Mouse (Mus musculus) intestine, embryonic 14.5 days (tissue): ENCODE data around the gene Pcdh18. TPM values are rescaled to one million over a fixed set of nuclear protein-coding genes. Genes with fewer than 3 reads are reported as not detected.

Experiments used
- ATAC-seq: fragments of 200-750 bp; cut with Nextera tagmentation; replicated peaks from 2 replicates; pipeline ENCODE4 v1.8.0; 2017; ENCODE audit warnings: low read depth, moderate number of reproducible peaks, moderate TSS enrichment, moderate library complexity; ENCODE audit not compliant: low FRiP score, low TSS enrichment
- DNase-seq: peaks from one replicate; pipeline ENCODE4 v3.0.0-alpha.2; 2018; ENCODE audit warnings: low spot score
- H3K27ac ChIP-seq: fragments of 300-500 bp; sonication (generic); 2 replicates; pipeline ENCODE4 v1.5.1; 2014; ENCODE audit warnings: low read depth, mild to moderate bottlenecking, control low read depth
- H3K27me3 ChIP-seq: fragments of 300-500 bp; sonication (generic); replicated peaks from 2 replicates; pipeline ENCODE4 v1.6.1; 2014; ENCODE audit warnings: low read length, control low read depth; ENCODE audit not compliant: control insufficient read depth, insufficient read depth
- H3K36me3 ChIP-seq: fragments of 300-500 bp; sonication (generic); 2 replicates; pipeline ENCODE4 v1.6.1; 2014; ENCODE audit warnings: low read length, control low read depth; ENCODE audit not compliant: control insufficient read depth, insufficient read depth
- H3K4me1 ChIP-seq: fragments of 300-500 bp; sonication (generic); replicated peaks from 2 replicates; pipeline ENCODE4 v1.6.1; 2014; ENCODE audit warnings: low read length, control low read depth, mixed read lengths; ENCODE audit not compliant: control insufficient read depth, insufficient read depth
- H3K4me2 ChIP-seq: fragments of 300-500 bp; sonication (generic); 2 replicates; pipeline ENCODE4 v1.6.1; 2014; ENCODE audit warnings: low read length
- H3K4me3 ChIP-seq: fragments of 300-500 bp; sonication (generic); 2 replicates; pipeline ENCODE4 v1.5.1; 2014; ENCODE audit warnings: low read depth, low read length, control low read depth, mixed read lengths
- H3K9ac ChIP-seq: fragments of 300-500 bp; sonication (generic); 2 replicates; pipeline ENCODE4 v1.6.1; 2014; ENCODE audit warnings: mild to moderate bottlenecking, low read length
- H3K9me3 ChIP-seq: fragments of 300-500 bp; sonication (generic); 2 replicates; pipeline ENCODE4 v1.6.1; 2016; ENCODE audit warnings: low read length, control low read depth; ENCODE audit not compliant: control insufficient read depth
- WGBS: fragments of 180-500 bp; shearing (Covaris S2); extraction: QIAGEN DNeasy Blood & Tissue Kit; methylation state at CpG from one replicate; pipeline ENCODE4 v1.1.7; 2014; 5-methylcytosine and 5-hydroxymethylcytosine counted together
- polyA plus RNA-seq: library from polyadenylated mRNA; unstranded; fragments of >200 nt; fragmentation: Nextera tagmentation; extraction: Ambion mirVana; gene quantifications from 2 replicates; pipeline ENCODE4 v1.2.1, GENCODE M21; 2014

Gene Pcdh18
- polyA plus RNA-seq, 1 experiment from 2014 or later: 61.4 TPM

GRCm38 (mm10) chr3:49757626-49758019 lies 498 bp upstream of the Pcdh18 start:
- H3K4me1 ChIP-seq: peaks cover 9% of the 10 kb centered on the region; the same call in 1 of the 2 replicates
- H3K9me3 ChIP-seq: no peaks in the 10 kb centered on the region
- peak overlapping the region; percentile 77; the same call in 1 of the 2 replicates for H3K9ac ChIP-seq
- DNase-seq (peak; percentile 59), ATAC-seq (no peak)
- no peaks in the 10 kb centered on the region for H3K27me3 ChIP-seq
- under 1% methylated on average over 6 of the region's 6 CpGs for WGBS
- H3K4me2 ChIP-seq: peak overlapping the region; percentile 79
- peaks cover 8% of the 10 kb centered on the region for H3K36me3 ChIP-seq
- H3K27ac ChIP-seq: peak overlapping the region; percentile 96
- peak overlapping the region; percentile 65 for H3K4me3 ChIP-seq

DNA sequence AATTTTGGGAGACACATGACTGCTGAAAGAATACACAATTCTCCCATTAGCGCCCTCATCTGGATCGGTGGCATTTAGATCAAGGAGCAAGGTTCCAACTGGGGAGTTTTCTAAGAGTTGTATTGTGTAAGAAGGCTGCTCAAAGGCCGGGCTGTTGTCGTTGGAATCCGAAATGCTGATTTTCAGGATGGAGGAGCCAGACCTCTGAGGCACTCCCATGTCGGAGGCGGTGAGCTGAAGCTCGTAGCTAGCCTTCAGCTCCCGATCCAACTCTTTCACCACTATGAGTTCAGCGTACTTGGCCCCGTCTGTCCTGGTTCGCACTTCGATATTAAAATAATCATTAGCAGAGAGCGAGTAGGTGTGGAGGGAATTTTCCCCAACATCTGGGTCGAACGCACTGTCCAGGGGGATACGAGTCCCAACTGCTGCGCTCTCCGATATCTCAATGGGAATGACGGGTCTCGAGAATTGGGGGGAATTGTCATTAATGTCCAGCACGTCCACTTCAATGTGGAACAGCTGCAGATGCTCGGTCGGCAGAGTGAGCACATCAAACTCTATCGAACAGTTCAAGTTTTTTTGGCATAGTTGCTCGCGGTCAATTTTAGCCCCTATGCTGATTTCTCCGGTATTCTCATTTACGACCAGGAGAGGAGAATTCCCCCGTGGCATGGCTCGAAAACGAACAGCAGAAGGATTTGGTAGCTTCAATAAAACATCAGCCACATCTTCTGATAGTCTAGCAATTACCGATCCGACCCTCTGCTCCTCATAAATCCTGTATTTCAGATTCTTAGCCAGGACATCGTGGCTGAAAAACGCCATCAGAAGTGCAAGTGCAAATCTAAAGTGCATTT lies 909 bp downstream of the Pcdh18 start:
- peak overlapping the region; percentile 77 for H3K9ac ChIP-seq
- WGBS: 2% methylated on average over 36 of the region's 36 CpGs
- H3K4me1 ChIP-seq: peaks cover 21% of the 10 kb centered on the region
- no peaks in the 10 kb centered on the region for H3K9me3 ChIP-seq
- H3K4me3 ChIP-seq: peak overlapping the region; percentile 65
- peak overlapping the region; percentile 96 for H3K27ac ChIP-seq
- H3K27me3 ChIP-seq: no peaks in the 10 kb centered on the region
- H3K4me2 ChIP-seq: peak overlapping the region; percentile 79
- DNase-seq: peak; percentile 65
- no peak for ATAC-seq
- H3K36me3 ChIP-seq: peaks cover 22% of the 10 kb centered on the region

DNA sequence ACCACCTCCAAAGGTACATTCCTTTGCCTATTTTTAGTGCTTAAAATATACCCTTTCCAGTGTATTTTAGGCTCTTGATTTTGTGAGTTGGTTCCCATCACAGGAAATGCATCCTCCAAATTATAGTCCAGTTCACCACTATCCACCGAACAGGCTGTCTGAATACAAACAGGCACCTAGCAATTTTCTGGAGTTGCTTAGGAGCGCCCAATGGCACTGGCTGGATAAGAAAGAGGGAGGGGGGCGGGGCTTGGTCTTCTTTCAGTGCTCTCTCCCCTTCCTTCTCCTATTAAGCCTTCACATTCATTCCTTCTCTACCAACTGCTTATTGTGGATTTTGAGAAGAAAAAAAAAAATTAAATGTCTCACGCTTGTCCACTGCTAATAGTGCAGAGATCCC lies 4.4 kb downstream of the Pcdh18 start:
- Histone ChIP-seq H3K27ac (no peak overlapping the region), H3K4me3 (peak overlapping the region; percentile 65), H3K9ac (peak overlapping the region; percentile 41), H3K27me3 (no peaks in the 10 kb centered on the region), H3K4me1 (peaks cover 31% of the 10 kb centered on the region), H3K36me3 (peaks cover 56% of the 10 kb centered on the region), H3K4me2 (peak overlapping the region; percentile 79), H3K9me3 (no peaks in the 10 kb centered on the region)
- ATAC-seq (no peak), DNase-seq (no peak)
- WGBS: 63% methylated on average over 4 of the region's 4 CpGs

- Histone ChIP-seq H3K9ac (no peak overlapping the region), H3K36me3 (peaks cover 84% of the 10 kb centered on the region), H3K4me1 (peaks cover 25% of the 10 kb centered on the region), H3K27ac (no peak overlapping the region), H3K4me2 (no peak overlapping the region), H3K9me3 (no peaks in the 10 kb centered on the region), H3K27me3 (no peaks in the 10 kb centered on the region), H3K4me3 (no peak overlapping the region)
- 70% methylated on average over 8 of the region's 8 CpGs for WGBS
- ATAC-seq (no peak), DNase-seq (no peak)
These were observed 7.4 kb downstream of the Pcdh18 start for GRCm38 (mm10) chr3:49749491-49750284.

- Histone ChIP-seq H3K36me3 (peaks cover 96% of the 10 kb centered on the region), H3K27me3 (no peaks in the 10 kb centered on the region), H3K4me3 (no peak overlapping the region), H3K4me2 (no peak overlapping the region), H3K9me3 (no peaks in the 10 kb centered on the region), H3K4me1 (peaks cover 23% of the 10 kb centered on the region), H3K27ac (no peak overlapping the region), H3K9ac (no peak overlapping the region)
- ATAC-seq: no peak
- 77% methylated on average over 1 of the region's 1 CpGs for whole genome bisulfite sequencing
- no peak for DNase-seq
These were observed 9.1 kb downstream of the Pcdh18 start for GRCm38 (mm10) chr3:49748054-49748453.

GRCm38 (mm10) chr3:49739061-49739460 lies 18.1 kb downstream of the Pcdh18 start:
- H3K4me2 ChIP-seq: no peak overlapping the region
- H3K36me3 ChIP-seq: peaks cover 15% of the 10 kb centered on the region
- H3K4me3 ChIP-seq: no peak overlapping the region
- ATAC-seq (no peak), DNase-seq (no peak)
- H3K27me3 ChIP-seq: no peaks in the 10 kb centered on the region
- 59% methylated on average over 2 of the region's 2 CpGs for WGBS
- H3K9ac ChIP-seq: no peak overlapping the region
- H3K4me1 ChIP-seq: no peaks in the 10 kb centered on the region
- no peaks in the 10 kb centered on the region for H3K9me3 ChIP-seq
- no peak overlapping the region for H3K27ac ChIP-seq

DNA sequence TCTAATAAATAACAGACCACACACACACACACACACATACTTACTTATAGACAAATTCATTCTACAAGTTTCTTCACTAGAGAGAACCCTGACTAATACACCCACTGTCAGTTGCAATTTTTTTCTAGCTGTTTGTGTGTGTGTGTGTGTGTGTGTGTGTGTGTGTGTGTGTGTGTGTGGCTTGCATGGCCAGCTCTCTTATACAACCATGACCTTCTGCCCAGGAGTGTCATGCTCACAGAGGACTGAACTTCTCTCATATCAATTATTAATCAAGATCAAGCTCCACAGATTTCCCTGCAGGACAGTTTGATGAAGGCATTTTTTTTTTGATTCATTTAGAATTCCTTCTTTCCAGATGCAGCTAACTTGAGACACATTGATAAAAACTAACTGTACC lies 18.6 kb downstream of the Pcdh18 start:
- no peak for DNase-seq
- no peaks in the 10 kb centered on the region for H3K4me1 ChIP-seq
- no peak for ATAC-seq
- no peak overlapping the region for H3K4me3 ChIP-seq
- no peak overlapping the region for H3K9ac ChIP-seq
- no peaks in the 10 kb centered on the region for H3K9me3 ChIP-seq
- peaks cover 10% of the 10 kb centered on the region for H3K36me3 ChIP-seq
- H3K27me3 ChIP-seq: no peaks in the 10 kb centered on the region
- no peak overlapping the region for H3K4me2 ChIP-seq
- no peak overlapping the region for H3K27ac ChIP-seq

- Histone ChIP-seq H3K9ac (no peak overlapping the region), H3K4me3 (no peak overlapping the region), H3K27me3 (no peaks in the 10 kb centered on the region), H3K36me3 (no peaks in the 10 kb centered on the region), H3K27ac (no peak overlapping the region), H3K4me2 (no peak overlapping the region), H3K4me1 (no peaks in the 10 kb centered on the region), H3K9me3 (no peaks in the 10 kb centered on the region)
- ATAC-seq (no peak), DNase-seq (no peak)
- 78% methylated on average over 2 of the region's 2 CpGs for WGBS
These were observed 50.6 kb downstream of the Pcdh18 start for GRCm38 (mm10) chr3:49706503-49706902.
